Mouse (Mus musculus): ENCODE results near the gene Nudt7. TPM values are rescaled to one million over a fixed set of nuclear protein-coding genes. Genes with fewer than 3 reads are reported as not detected.

The Nudt7 gene
- polyA plus RNA-seq, 1 experiment from 2014 or later, result 15.1 TPM

DNA sequence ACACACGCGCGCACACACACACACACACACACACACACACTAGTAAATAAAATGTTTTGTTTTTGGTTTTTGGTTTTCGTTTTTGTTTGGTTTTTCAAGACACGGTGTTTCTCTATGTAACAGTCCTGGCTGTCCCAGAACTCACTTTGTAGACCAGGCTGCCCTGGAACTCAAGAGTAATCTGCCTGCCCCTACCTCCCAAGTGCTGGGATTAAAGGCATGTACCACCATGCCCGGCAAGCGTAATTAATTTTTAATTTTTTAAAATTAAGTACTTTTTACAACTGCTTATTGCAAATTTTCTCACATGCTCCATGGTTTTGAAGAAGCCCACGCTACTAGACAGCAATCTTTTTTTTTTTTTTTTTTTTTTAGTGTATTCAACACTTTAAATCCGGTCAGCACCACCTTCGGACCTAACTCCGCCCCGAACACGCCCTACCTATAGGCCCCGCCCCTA, 277 bp upstream of the Nudt7 start:
- no peaks in the 10 kb centered on the region for H3K27me3 ChIP-seq (replicated peaks; ENCODE audit: control insufficient read depth, insufficient read depth, low read length)
- H3K9me3 ChIP-seq (ENCODE audit: control insufficient read depth, low read length), result no peaks in the 10 kb centered on the region
- 31% methylated on average over 14 of the region's 14 CpGs for WGBS
- H3K36me3 ChIP-seq (ENCODE audit: control insufficient read depth, insufficient read depth, low read length), result no peaks in the 10 kb centered on the region
- ATAC-seq (ENCODE audit: low read depth) (peak; percentile 1; the same call in 1 of the 2 replicates), DNase-seq (ENCODE audit: low spot score) (no peak)
- H3K4me3 ChIP-seq (ENCODE audit: low read depth, low read length), result peak overlapping the region; percentile 59
- no peak overlapping the region for H3K27ac ChIP-seq (replicated peaks; ENCODE audit: low read depth, low read length)
- peak overlapping the region; percentile 79 for H3K4me2 ChIP-seq (ENCODE audit: low read depth, low read length)
- peaks cover 5% of the 10 kb centered on the region; the same call in 1 of the 2 replicates for H3K4me1 ChIP-seq (ENCODE audit: control insufficient read depth, insufficient read depth, low read length)
- no peak overlapping the region for H3K9ac ChIP-seq (ENCODE audit: low read depth, low read length)

- no peaks in the 10 kb centered on the region for H3K9me3 ChIP-seq (ENCODE audit: control insufficient read depth, low read length)
- 94% methylated on average over 1 of the region's 1 CpGs for WGBS
- no peak overlapping the region for H3K9ac ChIP-seq (ENCODE audit: low read depth, low read length)
- H3K27me3 ChIP-seq (replicated peaks; ENCODE audit: control insufficient read depth, insufficient read depth, low read length), result no peaks in the 10 kb centered on the region
- ATAC-seq (ENCODE audit: low read depth) (no peak), DNase-seq (ENCODE audit: low spot score) (no peak)
- H3K4me1 ChIP-seq (ENCODE audit: control insufficient read depth, insufficient read depth, low read length), result peaks cover 5% of the 10 kb centered on the region; the same call in 1 of the 2 replicates
- H3K36me3 ChIP-seq (ENCODE audit: control insufficient read depth, insufficient read depth, low read length), result no peaks in the 10 kb centered on the region
- no peak overlapping the region for H3K4me2 ChIP-seq (ENCODE audit: low read depth, low read length)
- no peak overlapping the region for H3K4me3 ChIP-seq (ENCODE audit: low read depth, low read length)
- H3K27ac ChIP-seq (replicated peaks; ENCODE audit: low read depth, low read length), result no peak overlapping the region
Measured at GRCm38 (mm10) chr8:114136750-114137149, 3.4 kb downstream of the Nudt7 start.

GRCm38 (mm10) chr8:114137181-114137580, 3.8 kb downstream of the Nudt7 start:
- Histone ChIP-seq H3K4me2 (ENCODE audit: low read depth, low read length) (no peak overlapping the region), H3K4me1 (ENCODE audit: control insufficient read depth, insufficient read depth, low read length) (peaks cover 5% of the 10 kb centered on the region; the same call in 1 of the 2 replicates), H3K9ac (ENCODE audit: low read depth, low read length) (no peak overlapping the region), H3K27ac (replicated peaks; ENCODE audit: low read depth, low read length) (no peak overlapping the region), H3K4me3 (ENCODE audit: low read depth, low read length) (no peak overlapping the region), H3K36me3 (ENCODE audit: control insufficient read depth, insufficient read depth, low read length) (no peaks in the 10 kb centered on the region), H3K9me3 (ENCODE audit: control insufficient read depth, low read length) (no peaks in the 10 kb centered on the region), H3K27me3 (replicated peaks; ENCODE audit: control insufficient read depth, insufficient read depth, low read length) (no peaks in the 10 kb centered on the region)
- DNase-seq (ENCODE audit: low spot score), result no peak
- 48% methylated on average over 5 of the region's 5 CpGs for WGBS
- no peak for ATAC-seq (ENCODE audit: low read depth)

- Histone ChIP-seq H3K9me3 (ENCODE audit: control insufficient read depth, low read length) (no peaks in the 10 kb centered on the region), H3K27ac (replicated peaks; ENCODE audit: low read depth, low read length) (no peak overlapping the region), H3K9ac (ENCODE audit: low read depth, low read length) (no peak overlapping the region), H3K4me1 (ENCODE audit: control insufficient read depth, insufficient read depth, low read length) (no peaks in the 10 kb centered on the region), H3K4me3 (ENCODE audit: low read depth, low read length) (no peak overlapping the region), H3K27me3 (replicated peaks; ENCODE audit: control insufficient read depth, insufficient read depth, low read length) (no peaks in the 10 kb centered on the region), H3K36me3 (ENCODE audit: control insufficient read depth, insufficient read depth, low read length) (no peaks in the 10 kb centered on the region), H3K4me2 (ENCODE audit: low read depth, low read length) (no peak overlapping the region)
- no peak for ATAC-seq (ENCODE audit: low read depth)
- WGBS, result 81% methylated on average over 2 of the region's 2 CpGs
- no peak for DNase-seq (ENCODE audit: low spot score)
Measured at GRCm38 (mm10) chr8:114140437-114140836, 7.1 kb downstream of the Nudt7 start.

- Histone ChIP-seq H3K4me1 (ENCODE audit: control insufficient read depth, insufficient read depth, low read length) (no peaks in the 10 kb centered on the region), H3K9ac (ENCODE audit: low read depth, low read length) (no peak overlapping the region), H3K27me3 (replicated peaks; ENCODE audit: control insufficient read depth, insufficient read depth, low read length) (no peaks in the 10 kb centered on the region), H3K36me3 (ENCODE audit: control insufficient read depth, insufficient read depth, low read length) (no peaks in the 10 kb centered on the region), H3K9me3 (ENCODE audit: control insufficient read depth, low read length) (no peaks in the 10 kb centered on the region), H3K27ac (replicated peaks; ENCODE audit: low read depth, low read length) (no peak overlapping the region), H3K4me3 (ENCODE audit: low read depth, low read length) (no peak overlapping the region), H3K4me2 (ENCODE audit: low read depth, low read length) (no peak overlapping the region)
- ATAC-seq (ENCODE audit: low read depth) (no peak), DNase-seq (ENCODE audit: low spot score) (no peak)
Measured at GRCm38 (mm10) chr8:114142199-114142598, 8.8 kb downstream of the Nudt7 start.

- Histone ChIP-seq H3K27me3 (replicated peaks; ENCODE audit: control insufficient read depth, insufficient read depth, low read length) (no peaks in the 10 kb centered on the region), H3K4me1 (ENCODE audit: control insufficient read depth, insufficient read depth, low read length) (no peaks in the 10 kb centered on the region), H3K27ac (replicated peaks; ENCODE audit: low read depth, low read length) (no peak overlapping the region), H3K4me2 (ENCODE audit: low read depth, low read length) (no peak overlapping the region), H3K36me3 (ENCODE audit: control insufficient read depth, insufficient read depth, low read length) (peaks cover 10% of the 10 kb centered on the region), H3K4me3 (ENCODE audit: low read depth, low read length) (no peak overlapping the region), H3K9me3 (ENCODE audit: control insufficient read depth, low read length) (no peaks in the 10 kb centered on the region), H3K9ac (ENCODE audit: low read depth, low read length) (no peak overlapping the region)
- 82% methylated on average over 4 of the region's 4 CpGs for WGBS
- ATAC-seq (ENCODE audit: low read depth), result no peak
- no peak for DNase-seq (ENCODE audit: low spot score)
Measured at GRCm38 (mm10) chr8:114143645-114144290, 10.4 kb downstream of the Nudt7 start.

- Histone ChIP-seq H3K4me1 (ENCODE audit: control insufficient read depth, insufficient read depth, low read length) (peaks cover 3% of the 10 kb centered on the region; the same call in 1 of the 2 replicates), H3K4me2 (ENCODE audit: low read depth, low read length) (no peak overlapping the region), H3K27ac (replicated peaks; ENCODE audit: low read depth, low read length) (no peak overlapping the region), H3K27me3 (replicated peaks; ENCODE audit: control insufficient read depth, insufficient read depth, low read length) (no peaks in the 10 kb centered on the region), H3K9ac (ENCODE audit: low read depth, low read length) (no peak overlapping the region), H3K4me3 (ENCODE audit: low read depth, low read length) (no peak overlapping the region), H3K36me3 (ENCODE audit: control insufficient read depth, insufficient read depth, low read length) (peaks cover 2% of the 10 kb centered on the region; the same call in 1 of the 2 replicates), H3K9me3 (ENCODE audit: control insufficient read depth, low read length) (no peaks in the 10 kb centered on the region)
- ATAC-seq (ENCODE audit: low read depth) (no peak), DNase-seq (ENCODE audit: low spot score) (peak; percentile 56)
- WGBS, result 51% methylated on average over 6 of the region's 6 CpGs
Measured at GRCm38 (mm10) chr8:114153311-114154045, 20.1 kb downstream of the Nudt7 start.

DNA sequence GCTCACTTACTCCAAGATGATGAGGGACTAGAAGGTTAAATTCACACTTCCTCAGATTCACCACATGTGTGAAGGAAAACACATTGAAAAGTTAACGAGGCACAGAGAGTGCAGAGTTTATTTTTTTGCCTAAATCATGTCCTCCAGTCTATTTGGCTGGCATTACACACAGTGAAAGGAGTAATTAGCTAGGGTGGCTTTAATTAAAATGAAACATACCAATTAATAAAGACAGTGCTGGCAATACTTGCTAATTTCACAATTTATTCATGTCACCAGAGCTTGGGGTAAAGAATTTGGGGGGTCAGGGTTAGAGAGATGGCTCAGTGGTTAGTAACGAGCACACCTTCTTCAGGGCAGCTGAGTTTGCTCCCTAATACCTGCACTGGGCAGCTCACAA, 25.2 kb downstream of the Nudt7 start:
- H3K9me3 ChIP-seq (ENCODE audit: control insufficient read depth, low read length), result no peaks in the 10 kb centered on the region
- ATAC-seq (ENCODE audit: low read depth), result no peak
- 67% methylated on average over 2 of the region's 2 CpGs for WGBS
- no peaks in the 10 kb centered on the region for H3K4me1 ChIP-seq (ENCODE audit: control insufficient read depth, insufficient read depth, low read length)
- no peaks in the 10 kb centered on the region for H3K27me3 ChIP-seq (replicated peaks; ENCODE audit: control insufficient read depth, insufficient read depth, low read length)
- H3K4me3 ChIP-seq (ENCODE audit: low read depth, low read length), result no peak overlapping the region
- H3K27ac ChIP-seq (replicated peaks; ENCODE audit: low read depth, low read length), result no peak overlapping the region
- no peak overlapping the region for H3K9ac ChIP-seq (ENCODE audit: low read depth, low read length)
- DNase-seq (ENCODE audit: low spot score), result no peak
- H3K36me3 ChIP-seq (ENCODE audit: control insufficient read depth, insufficient read depth, low read length), result no peaks in the 10 kb centered on the region
- H3K4me2 ChIP-seq (ENCODE audit: low read depth, low read length), result no peak overlapping the region
